In genomic region chr4:9135481-9136187, GRCm38 (mm10) we compare ENCODE assay signal across 8 mouse cellular contexts.
DNase-seq lines count a peak whose midpoint lies in the region; ATAC-seq lines count a peak whose summit lies in the region.

No protein-coding gene starts in this region.

- H3K4me1 ChIP-seq in brown adipose tissue, adult 24 weeks (ENCODE audit: control insufficient read depth, insufficient read depth, insufficient read length, low read length), result no peaks in the 10 kb centered on the region
- H3K4me1 ChIP-seq in heart, embryonic 14.5 days (ENCODE audit: control insufficient read depth in 2 of 2, insufficient read depth in 2 of 2, low read length in 2 of 2), result peaks cover 16 to 26% of the 10 kb centered on the region in 2 experiments
- H3K4me1 ChIP-seq in liver, embryonic 11.5 days (replicated peaks; ENCODE audit: control insufficient read depth, insufficient read depth, low read length), result peaks cover 4% of the 10 kb centered on the region

- no peaks in the 10 kb centered on the region for H3K9me3 ChIP-seq in heart, embryonic 14.5 days (ENCODE audit: control insufficient read depth, low read length)
- H3K9me3 ChIP-seq in liver, embryonic 11.5 days (ENCODE audit: control insufficient read depth, low read length), result no peaks in the 10 kb centered on the region

- 8% methylated on average over 21 of the region's 21 CpGs for WGBS in heart, embryonic 14.5 days
- WGBS in liver, embryonic 11.5 days, result 13% methylated on average over 21 of the region's 21 CpGs

- no peaks in the 10 kb centered on the region for H3K36me3 ChIP-seq in heart, embryonic 14.5 days (ENCODE audit: control insufficient read depth, insufficient read depth, low read length)
- H3K36me3 ChIP-seq in liver, embryonic 11.5 days (ENCODE audit: control insufficient read depth, insufficient read depth, low read length), result no peaks in the 10 kb centered on the region
- no peaks in the 10 kb centered on the region for H3K36me3 ChIP-seq in splenic B cell, adult 2 months (ENCODE audit: control insufficient read depth, insufficient read depth, low read length, poor library complexity, severe bottlenecking)

- peak overlapping the region; percentile 24 for H3K4me3 ChIP-seq in brown adipose tissue, adult 24 weeks (ENCODE audit: insufficient read depth, low read depth, low read length)
- H3K4me3 ChIP-seq in heart, embryonic 14.5 days (ENCODE audit: control insufficient read depth in 1 of 2, insufficient read depth in 1 of 2, low read depth in 1 of 2, low read length in 2 of 2), result peak overlapping the region in 1 of 2 experiments; percentile 28; a peak in 2 of 4 replicates
- peak overlapping the region; percentile 21 for H3K4me3 ChIP-seq in liver, embryonic 11.5 days (ENCODE audit: low read depth, low read length)

- peak overlapping the region; percentile 64 for H3K9ac ChIP-seq in heart, embryonic 14.5 days (ENCODE audit: low read length)
- no peak overlapping the region for H3K9ac ChIP-seq in liver, embryonic 11.5 days (ENCODE audit: low read depth, low read length)

- DNase-seq in CD4-positive, CD25-positive, alpha-beta regulatory T cell, adult 2 months (ENCODE audit: low read depth, low spot score), result peak; percentile 91
- DNase-seq in fibroblast of lung, adult 2 months (ENCODE audit: low read depth), result peak; percentile 39
- DNase-seq in kidney, postnatal 10 days, result peak; percentile 97
- peak; percentile 86 for DNase-seq in liver, embryonic 11.5 days (ENCODE audit: low spot score)
- peak; percentile 89 for DNase-seq in naive thymus-derived CD4-positive, alpha-beta T cell, adult 2 months (ENCODE audit: low read depth)
- peak; percentile 86 for DNase-seq in splenic B cell, adult 2 months (ENCODE audit: low read depth, low spot score)

- no peaks in the 10 kb centered on the region for H3K27me3 ChIP-seq in heart, embryonic 14.5 days (ENCODE audit: control insufficient read depth, insufficient read depth, low read length)
- no peaks in the 10 kb centered on the region for H3K27me3 ChIP-seq in liver, embryonic 11.5 days (replicated peaks; ENCODE audit: control insufficient read depth, insufficient read depth, low read length)
- no peaks in the 10 kb centered on the region for H3K27me3 ChIP-seq in splenic B cell, adult 2 months (ENCODE audit: control insufficient read depth, insufficient read depth, low read length, poor library complexity, severe bottlenecking)

- peak overlapping the region; percentile 67 for H3K4me2 ChIP-seq in heart, embryonic 14.5 days (ENCODE audit: low read length)
- peak overlapping the region; percentile 69 for H3K4me2 ChIP-seq in liver, embryonic 11.5 days

- no peak overlapping the region for H3K27ac ChIP-seq in brown adipose tissue, adult 24 weeks (replicated peaks; ENCODE audit: low read depth, low read length)
- no peak overlapping the region for H3K27ac ChIP-seq in heart, embryonic 14.5 days (replicated peaks in 1 of 2; ENCODE audit: control insufficient read depth in 1 of 2, insufficient read depth in 1 of 2, low read depth in 2 of 2, low read length in 2 of 2)
- H3K27ac ChIP-seq in liver, embryonic 11.5 days (ENCODE audit: low read depth, low read length), result no peak overlapping the region

- peak; percentile 70 for ATAC-seq in heart, embryonic 14.5 days (ENCODE audit: insufficient number of reproducible peaks, insufficient read depth, low FRiP score, low read depth)
- peak; percentile 78 for ATAC-seq in liver, embryonic 11.5 days (replicated peaks; ENCODE audit: low FRiP score)

Comparison
In these comparisons a context has a peak if more than half of its experiments do, and no peak if none do; other contexts are left out.
1. DNase-seq: peak in every context shown above with its lines; median percentile 97 in kidney, postnatal 10 days; 91 in CD4-positive, CD25-positive, alpha-beta regulatory T cell, adult 2 months; 89 in naive thymus-derived CD4-positive, alpha-beta T cell, adult 2 months; 86 in liver, embryonic 11.5 days; 86 in splenic B cell, adult 2 months; 39 in fibroblast of lung, adult 2 months.